Mouse (Mus musculus): ENCODE results near the gene Plekhj1.
"Not testable (repeated sequence)": the region's sequence is repeated elsewhere in the genome, so short reads cannot be mapped to it uniquely, and the experiment has no call there.

Gene Plekhj1

GRCm38 (mm10) chr10:80798150-80799006, at the start of gene Plekhj1, which contains the start of gene Sf3a2:
Gene Plekhj1, minus strand, starts transcription at chr10:80798626.
Gene Sf3a2, plus strand, starts transcription at chr10:80798198.
- DNase-seq, result peak; percentile 95

GRCm38 (mm10) chr10:80845732-80846131, 47.3 kb upstream of the Plekhj1 start:
- DNase-seq, result no peak

GRCm38 (mm10) chr10:80845055-80845693, 46.7 kb upstream of the Plekhj1 start:
- no peak for DNase-seq

- DNase-seq, result no peak
Observed at GRCm38 (mm10) chr10:80843931-80844547, 45.6 kb upstream of the Plekhj1 start, which contains the start of gene Lingo3. Gene Lingo3, minus strand, starts transcription at chr10:80844039.

GRCm38 (mm10) chr10:80843087-80843930, 44.9 kb upstream of the Plekhj1 start:
- no peak for DNase-seq

GRCm38 (mm10) chr10:80842334-80842733, 43.9 kb upstream of the Plekhj1 start:
- DNase-seq, result no peak

GRCm38 (mm10) chr10:80841685-80842084, 43.3 kb upstream of the Plekhj1 start:
- no peak for DNase-seq

GRCm38 (mm10) chr10:80839848-80840247, 41.4 kb upstream of the Plekhj1 start:
- no peak for DNase-seq

GRCm38 (mm10) chr10:80838346-80838912, 40.0 kb upstream of the Plekhj1 start:
- no peak for DNase-seq

GRCm38 (mm10) chr10:80837827-80838226, 39.4 kb upstream of the Plekhj1 start:
- no peak for DNase-seq

GRCm38 (mm10) chr10:80836949-80837379, 38.5 kb upstream of the Plekhj1 start:
- no peak for DNase-seq

GRCm38 (mm10) chr10:80835617-80836016, 37.2 kb upstream of the Plekhj1 start:
- no peak for DNase-seq

- no peak for DNase-seq
Observed at GRCm38 (mm10) chr10:80832818-80833217, 34.4 kb upstream of the Plekhj1 start.

GRCm38 (mm10) chr10:80831136-80831535, 32.7 kb upstream of the Plekhj1 start:
- DNase-seq, result peak; percentile 93

GRCm38 (mm10) chr10:80829359-80830278, 31.2 kb upstream of the Plekhj1 start:
- no peak for DNase-seq

GRCm38 (mm10) chr10:80828587-80828986, 30.2 kb upstream of the Plekhj1 start:
- not testable (repeated sequence) for DNase-seq

- DNase-seq, result no peak
Observed at GRCm38 (mm10) chr10:80827870-80828420, 29.5 kb upstream of the Plekhj1 start.

GRCm38 (mm10) chr10:80827063-80827869, 28.8 kb upstream of the Plekhj1 start:
- no peak for DNase-seq

GRCm38 (mm10) chr10:80826151-80827062, 28.0 kb upstream of the Plekhj1 start, which contains the start of gene Oaz1:
Gene Oaz1, plus strand, starts transcription at chr10:80826656.
- DNase-seq, result peak; percentile 100

Data from kidney, adult 9 months (tissue).